7 mouse cellular contexts compared by ENCODE assay signal in genomic region chr5:25472070-25472469, GRCm38 (mm10). TPM values are rescaled to one million over a fixed set of nuclear protein-coding genes. Genes with fewer than 3 reads are reported as not detected.
DNase-seq lines count a peak whose midpoint lies in the region; ATAC-seq and TF ChIP-seq lines count a peak whose summit lies in the region.

No protein-coding gene starts in this region.

- H3K9me3 ChIP-seq in E14TG2a.4 (ENCODE audit: low read length) (no peaks in the 10 kb centered on the region), ES-E14 (ENCODE audit: control insufficient read depth, insufficient read depth, low read depth, low read length) (no peaks in the 10 kb centered on the region)
- H3K9me3 ChIP-seq in forebrain, embryonic 14.5 days (replicated peaks; ENCODE audit: control insufficient read depth, low read length): no peaks in the 10 kb centered on the region
- no peaks in the 10 kb centered on the region for H3K9me3 ChIP-seq in limb, embryonic 13.5 days

- DNase-seq in ES-E14 (ENCODE audit: low read depth, low spot score): peak; percentile 15
- DNase-seq in forebrain, embryonic 14.5 days (ENCODE audit: low spot score): peak; percentile 83
- DNase-seq in retina, embryonic 14.5 days (ENCODE audit: low spot score): peak; percentile 79
- no peak for DNase-seq in urinary bladder, postnatal 25 days (ENCODE audit: low spot score)

- peak overlapping the region; percentile 40 for H3K4me2 ChIP-seq in forebrain, embryonic 14.5 days (ENCODE audit: low read length)
- H3K4me2 ChIP-seq in limb, embryonic 13.5 days (replicated peaks): peak overlapping the region; percentile 64

- in situ Hi-C loops in ES-E14 (cut with MboI; ENCODE audit: low sequenced_read_pairs in 2 of 2, unreplicated experiment in 2 of 2): no loop called here

- H3K4me3 ChIP-seq in E14TG2a.4 (replicated peaks; ENCODE audit: low read length) (peak overlapping the region; percentile 59), ES-E14 (ENCODE audit: insufficient read depth in 1 of 2, low read depth in 1 of 2, low read length in 2 of 2, poor library complexity in 1 of 2, severe bottlenecking in 1 of 2) (peak overlapping the region; percentile 30 to 71)
- peak overlapping the region; percentile 23 for H3K4me3 ChIP-seq in forebrain, embryonic 14.5 days (ENCODE audit: low read depth, low read length)
- H3K4me3 ChIP-seq in limb, embryonic 13.5 days: peak overlapping the region; percentile 45

- H3K36me3 ChIP-seq in E14TG2a.4 (ENCODE audit: insufficient read depth, low read length) (no peaks in the 10 kb centered on the region), ES-E14 (ENCODE audit: control insufficient read depth, insufficient read depth, low read length, poor library complexity, severe bottlenecking) (no peaks in the 10 kb centered on the region)
- H3K36me3 ChIP-seq in forebrain, embryonic 14.5 days (ENCODE audit: control insufficient read depth, insufficient read depth, low read length): no peaks in the 10 kb centered on the region
- no peaks in the 10 kb centered on the region for H3K36me3 ChIP-seq in limb, embryonic 13.5 days

- no peak for TF ChIP-seq CTCF in E14TG2a.4 (conservative IDR thresholded peaks at IDR 0.05; ENCODE audit: low read length)

- H3K4me1 ChIP-seq in E14TG2a.4 (replicated peaks; ENCODE audit: low read depth, low read length): peaks cover 17% of the 10 kb centered on the region
- no peaks in the 10 kb centered on the region; a peak in 1 of 4 replicates for H3K4me1 ChIP-seq in ES-E14 (ENCODE audit: control insufficient read depth in 2 of 2, insufficient read depth in 2 of 2, low read length in 2 of 2, poor library complexity in 1 of 2)
- no peaks in the 10 kb centered on the region; the same call in 1 of the 2 replicates for H3K4me1 ChIP-seq in forebrain, embryonic 14.5 days (ENCODE audit: control insufficient read depth, insufficient read depth, low read length)
- H3K4me1 ChIP-seq in limb, embryonic 13.5 days: peaks cover 7% of the 10 kb centered on the region

- H3K27me3 ChIP-seq in E14TG2a.4 (ENCODE audit: insufficient read depth, low read length): no peaks in the 10 kb centered on the region
- no peaks in the 10 kb centered on the region for H3K27me3 ChIP-seq in forebrain, embryonic 14.5 days (replicated peaks; ENCODE audit: control insufficient read depth, insufficient read depth, low read length)
- H3K27me3 ChIP-seq in limb, embryonic 13.5 days: no peaks in the 10 kb centered on the region

- ATAC-seq in forebrain, embryonic 14.5 days: peak; percentile 63; the same call in 1 of the 2 replicates
- ATAC-seq in limb, embryonic 13.5 days (ENCODE audit: low FRiP score, low read depth): peak; percentile 81
- ATAC-seq in erythroid progenitor cell, adult 5-6 weeks (replicated peaks; ENCODE audit: low FRiP score, poor library complexity, severe bottlenecking): no peak

- H3K27ac ChIP-seq in ES-E14 (ENCODE audit: insufficient read depth, low read depth, low read length, poor library complexity, severe bottlenecking): 0 out of 2 replicates have a peak overlapping the region, but pooled peaks have one; percentile 58
- no peak overlapping the region for H3K27ac ChIP-seq in forebrain, embryonic 14.5 days (ENCODE audit: low read depth, low read length)
- peak overlapping the region; percentile 44; the same call in 1 of the 2 replicates for H3K27ac ChIP-seq in limb, embryonic 13.5 days

- H3K9ac ChIP-seq in ES-E14 (ENCODE audit: insufficient read depth, low read depth, low read length, poor library complexity, severe bottlenecking): peak overlapping the region; percentile 75
- H3K9ac ChIP-seq in forebrain, embryonic 14.5 days (ENCODE audit: low read length): 0 out of 2 replicates have a peak overlapping the region, but pooled peaks have one; percentile 1
- H3K9ac ChIP-seq in limb, embryonic 13.5 days: peak overlapping the region; percentile 64

- WGBS in forebrain, embryonic 14.5 days: 2% methylated on average over 6 of the region's 6 CpGs
- 3% methylated on average over 6 of the region's 6 CpGs for WGBS in limb, embryonic 13.5 days

TF ChIP-seq in ES-E14, 5 proteins besides CTCF, POLR2A, EP300 and RAD21:
- TF ChIP-seq CHD2 (IDR thresholded peaks at IDR 0.05; ENCODE audit: low read depth, low read length) (peak; percentile 53; the same call in 1 of the 2 replicates), ZC3H11A (IDR thresholded peaks at IDR 0.05; ENCODE audit: borderline replicate concordance, low read depth, low read length) (no peak), ZNF384 (IDR thresholded peaks at IDR 0.05; ENCODE audit: low read depth, low read length) (0 out of 2 replicates have a peak, but pooled peaks have one; percentile 24)

RNA-seq across cellular contexts. Expression of gene Kmt2c, which starts 26.5 kb away (rescaled TPM):
- 50.6 and 56.7 TPM in 2 replicates for total RNA-seq in ES-E14 (2012; rRNA removed)
- 22.6 and 30.3 TPM in 2 replicates for polyA plus RNA-seq in forebrain, embryonic 14.5 days (2014; fragmentation: Nextera tagmentation; extraction: Ambion mirVana)
- polyA plus RNA-seq in limb, embryonic 13.5 days (2015; fragmentation: Nextera tagmentation; extraction: Ambion mirVana): 13.8 and 15.0 TPM in 2 replicates
- 133 and 153 TPM in 2 replicates for total RNA-seq in erythroid progenitor cell, adult 5-6 weeks (2015; ENCODE audit: low replicate concordance)
- total RNA-seq in erythroid progenitor cell, adult 5-6 weeks (2017; ENCODE audit: low replicate concordance): 153 and 179 TPM in 2 replicates

RNA-seq across cellular contexts. Expression of gene Cct8l1, which starts 43.8 kb away (rescaled TPM):
- total RNA-seq in ES-E14 (2012; rRNA removed): 0.21 and 0.22 TPM in 2 replicates
- not detected in 2 replicates for polyA plus RNA-seq in forebrain, embryonic 14.5 days (2014; fragmentation: Nextera tagmentation; extraction: Ambion mirVana)
- polyA plus RNA-seq in limb, embryonic 13.5 days (2015; fragmentation: Nextera tagmentation; extraction: Ambion mirVana): 0.09 TPM in 1 of 2 replicates, not detected in the other
- not detected in 2 replicates for total RNA-seq in erythroid progenitor cell, adult 5-6 weeks (2015; ENCODE audit: low replicate concordance)
- total RNA-seq in erythroid progenitor cell, adult 5-6 weeks (2017; ENCODE audit: low replicate concordance): not detected in 2 replicates

Comparison
In these comparisons a context has a peak if more than half of its experiments do, and no peak if none do; other contexts are left out.
1. H3K9ac ChIP-seq: peak in every context shown above with its lines; median percentile 75 in ES-E14; 64 in limb, embryonic 13.5 days; 1 in forebrain, embryonic 14.5 days.